Mouse (Mus musculus): ENCODE measurements around the gene RPS10-NUDT3. TPM values are rescaled to one million over a fixed set of nuclear protein-coding genes. Genes with fewer than 3 reads are reported as not detected.

RPS10-NUDT3 gene
- polyA plus RNA-seq, 1 experiment from 2014 or later, result not detected

DNA sequence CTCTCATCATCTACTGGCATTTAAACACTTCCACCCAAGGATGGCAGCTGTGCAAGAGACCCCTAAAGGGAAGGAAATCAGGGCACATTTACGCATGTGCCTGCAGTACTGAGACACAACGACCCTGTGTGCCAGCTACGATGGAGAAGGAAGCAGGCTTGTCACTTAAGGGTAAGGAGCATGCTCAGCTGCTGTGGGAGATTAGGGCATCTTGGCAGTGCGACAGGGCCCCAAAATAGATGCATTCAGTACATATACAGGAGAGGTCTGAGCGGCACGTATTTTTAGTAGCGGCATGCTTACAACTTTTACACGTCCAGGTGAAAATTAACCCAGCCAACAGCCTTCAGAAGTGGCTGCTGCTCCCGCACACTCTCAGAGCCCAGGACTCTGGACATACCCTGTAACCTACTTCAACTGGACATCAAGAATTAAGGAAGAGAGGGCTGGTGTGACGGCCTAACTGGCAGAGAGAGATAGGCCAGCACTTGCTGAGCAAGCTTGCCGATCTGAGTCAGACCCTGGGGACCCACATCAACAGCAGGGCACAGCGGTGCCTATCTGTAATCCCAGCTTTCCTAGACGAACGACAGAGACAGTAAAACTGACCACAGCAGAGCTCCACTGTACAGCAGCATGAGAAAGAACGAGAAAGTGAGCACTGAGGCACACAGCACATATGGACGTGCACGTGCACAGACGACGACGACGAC is 31.3 kb downstream of the RPS10-NUDT3 start:
- H3K9ac ChIP-seq (ENCODE audit: low read length), result peak overlapping the region; percentile 66
- peaks cover 65% of the 10 kb centered on the region for H3K4me1 ChIP-seq (ENCODE audit: control insufficient read depth, insufficient read depth, low read length)
- H3K27ac ChIP-seq (ENCODE audit: low read length), result peak overlapping the region; percentile 97
- no peaks in the 10 kb centered on the region for H3K36me3 ChIP-seq (ENCODE audit: control insufficient read depth, insufficient read depth)
- ATAC-seq (replicated peaks; ENCODE audit: extremely low read depth, insufficient read depth, low FRiP score), result peak; percentile 86
- WGBS, result 39% methylated on average over 21 of the region's 21 CpGs
- H3K9me3 ChIP-seq (replicated peaks; ENCODE audit: control insufficient read depth, low read length), result no peaks in the 10 kb centered on the region
- peak overlapping the region; percentile 51 for H3K4me2 ChIP-seq (ENCODE audit: low read depth, low read length)
- H3K4me3 ChIP-seq (ENCODE audit: low read length), result 0 out of 2 replicates have a peak overlapping the region, but pooled peaks have one; percentile 8
- no peaks in the 10 kb centered on the region for H3K27me3 ChIP-seq (ENCODE audit: control insufficient read depth, insufficient read depth, low read length)

DNA sequence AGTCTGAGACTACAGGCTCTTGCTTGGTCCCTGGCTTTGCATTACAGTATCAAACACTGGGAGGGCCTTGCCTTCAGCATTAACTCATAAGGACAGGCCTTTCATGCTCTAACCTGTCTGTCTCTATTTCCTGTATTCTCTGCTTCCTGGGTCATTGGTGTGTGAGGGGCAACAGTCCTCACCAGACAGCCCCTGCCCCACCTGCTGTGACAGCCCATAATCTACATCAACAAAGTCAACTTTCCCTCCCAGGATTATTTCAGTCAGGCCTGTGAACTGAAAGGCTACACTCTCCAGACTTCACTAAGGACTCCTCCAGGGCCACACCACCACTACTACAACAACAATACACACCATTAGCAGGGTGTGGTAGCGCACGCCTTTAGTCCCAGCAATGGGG is 32.0 kb downstream of the RPS10-NUDT3 start:
- H3K4me1 ChIP-seq (ENCODE audit: control insufficient read depth, insufficient read depth, low read length), result peaks cover 71% of the 10 kb centered on the region
- no peaks in the 10 kb centered on the region for H3K9me3 ChIP-seq (replicated peaks; ENCODE audit: control insufficient read depth, low read length)
- no peaks in the 10 kb centered on the region for H3K27me3 ChIP-seq (ENCODE audit: control insufficient read depth, insufficient read depth, low read length)
- 81% methylated on average over 2 of the region's 2 CpGs for WGBS
- H3K9ac ChIP-seq (ENCODE audit: low read length), result peak overlapping the region; percentile 23
- H3K4me2 ChIP-seq (ENCODE audit: low read depth, low read length), result peak overlapping the region; percentile 13
- no peak for ATAC-seq (replicated peaks; ENCODE audit: extremely low read depth, insufficient read depth, low FRiP score)
- peak overlapping the region; percentile 97 for H3K27ac ChIP-seq (ENCODE audit: low read length)
- H3K4me3 ChIP-seq (ENCODE audit: low read length), result no peak overlapping the region
- H3K36me3 ChIP-seq (ENCODE audit: control insufficient read depth, insufficient read depth), result no peaks in the 10 kb centered on the region

DNA sequence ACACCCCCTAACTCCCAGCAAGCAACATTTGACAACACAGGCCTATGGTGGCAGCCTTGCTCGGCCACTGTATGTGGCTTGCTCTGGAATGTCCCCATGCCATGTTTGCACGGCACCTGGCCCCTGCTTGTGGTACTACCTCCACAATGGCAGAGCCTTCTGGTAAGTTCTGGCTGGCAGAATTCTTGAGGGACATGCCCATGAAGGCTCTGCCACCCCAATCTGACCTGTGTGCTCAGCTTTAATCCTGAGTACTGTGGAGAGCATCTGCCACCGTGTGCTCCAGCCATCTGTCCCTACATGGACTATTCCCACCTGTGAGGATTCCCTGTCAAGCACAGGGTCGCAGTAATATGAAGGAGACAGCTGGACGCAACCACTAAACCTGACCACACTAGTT is 34.2 kb downstream of the RPS10-NUDT3 start:
- Histone ChIP-seq H3K4me2 (ENCODE audit: low read depth, low read length) (no peak overlapping the region), H3K9ac (ENCODE audit: low read length) (peak overlapping the region; percentile 13; the same call in 1 of the 2 replicates), H3K27me3 (ENCODE audit: control insufficient read depth, insufficient read depth, low read length) (no peaks in the 10 kb centered on the region), H3K36me3 (ENCODE audit: control insufficient read depth, insufficient read depth) (0 out of 2 replicates have a peak, but pooled peaks cover 2% of the 10 kb centered on the region), H3K4me1 (ENCODE audit: control insufficient read depth, insufficient read depth, low read length) (peaks cover 77% of the 10 kb centered on the region), H3K9me3 (replicated peaks; ENCODE audit: control insufficient read depth, low read length) (no peaks in the 10 kb centered on the region), H3K4me3 (ENCODE audit: low read length) (no peak overlapping the region), H3K27ac (ENCODE audit: low read length) (peak overlapping the region; percentile 1; the same call in 1 of the 2 replicates)
- WGBS, result 58% methylated on average over 5 of the region's 5 CpGs
- ATAC-seq (replicated peaks; ENCODE audit: extremely low read depth, insufficient read depth, low FRiP score), result no peak

DNA sequence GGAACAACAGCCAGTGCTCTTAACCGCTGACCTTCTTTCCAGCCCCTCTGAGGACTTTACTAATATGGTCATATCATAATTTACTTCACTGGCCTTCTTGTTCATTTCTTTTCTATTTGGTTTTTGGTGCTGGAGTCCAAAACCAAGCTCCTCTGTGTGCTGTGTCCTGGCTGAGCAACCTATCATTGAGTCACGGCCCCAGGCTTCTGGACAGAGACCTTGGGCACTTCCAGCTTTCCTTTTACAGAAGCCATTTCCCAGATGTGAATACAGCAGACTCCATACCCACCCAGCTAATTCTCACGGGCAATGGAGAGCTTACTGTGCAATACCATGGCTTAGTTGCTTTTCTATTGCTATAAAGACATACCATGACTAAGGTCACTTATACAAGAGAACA is 34.7 kb downstream of the RPS10-NUDT3 start:
- Histone ChIP-seq H3K27me3 (ENCODE audit: control insufficient read depth, insufficient read depth, low read length) (no peaks in the 10 kb centered on the region), H3K9ac (ENCODE audit: low read length) (no peak overlapping the region), H3K36me3 (ENCODE audit: control insufficient read depth, insufficient read depth) (0 out of 2 replicates have a peak, but pooled peaks cover 2% of the 10 kb centered on the region), H3K4me2 (ENCODE audit: low read depth, low read length) (no peak overlapping the region), H3K4me3 (ENCODE audit: low read length) (no peak overlapping the region), H3K4me1 (ENCODE audit: control insufficient read depth, insufficient read depth, low read length) (peaks cover 78% of the 10 kb centered on the region), H3K27ac (ENCODE audit: low read length) (peak overlapping the region; percentile 45), H3K9me3 (replicated peaks; ENCODE audit: control insufficient read depth, low read length) (no peaks in the 10 kb centered on the region)
- 78% methylated on average over 3 of the region's 3 CpGs for WGBS
- ATAC-seq (replicated peaks; ENCODE audit: extremely low read depth, insufficient read depth, low FRiP score), result no peak

DNA sequence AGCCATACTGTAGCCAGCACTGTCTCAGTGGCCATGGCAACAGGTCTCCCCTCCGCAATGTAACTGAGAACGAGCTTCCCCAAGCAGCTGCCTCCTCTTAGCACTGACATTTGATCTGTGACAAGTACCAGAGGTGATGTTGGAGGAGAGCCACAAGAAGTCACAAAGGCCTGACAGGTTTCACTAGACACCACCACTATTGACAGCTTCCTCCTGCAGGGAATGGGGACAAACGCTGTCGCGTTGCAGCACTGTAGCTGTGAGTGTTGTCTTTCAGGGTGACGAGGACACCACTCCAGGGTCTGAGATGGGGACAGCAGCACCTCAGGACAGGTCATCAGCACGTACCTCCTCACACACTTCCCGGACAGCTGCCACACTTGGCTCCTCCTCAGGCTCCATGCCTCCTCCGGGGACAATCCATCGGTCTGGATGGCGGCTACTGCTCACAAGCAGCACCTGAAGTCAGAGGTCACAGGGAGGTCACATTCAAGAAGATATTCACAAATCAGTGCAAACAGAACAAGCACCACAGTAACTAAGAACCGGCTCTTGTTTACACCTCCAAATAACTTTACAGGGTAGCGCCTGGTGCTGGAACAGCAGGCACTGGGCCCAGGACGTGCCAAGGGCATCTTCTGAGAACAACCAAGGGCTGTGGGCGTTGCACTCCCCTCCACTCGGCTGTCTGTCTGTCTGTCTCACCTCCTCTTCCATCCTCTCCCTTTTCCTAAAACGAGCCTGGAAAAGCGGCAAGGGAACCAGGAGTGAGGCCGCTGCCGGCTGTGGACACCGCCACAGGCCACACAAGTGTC is 38.4 kb downstream of the RPS10-NUDT3 start:
- ATAC-seq (replicated peaks; ENCODE audit: extremely low read depth, insufficient read depth, low FRiP score), result peak; percentile 76
- Histone ChIP-seq H3K4me1 (ENCODE audit: control insufficient read depth, insufficient read depth, low read length) (peaks cover 54% of the 10 kb centered on the region), H3K4me2 (ENCODE audit: low read depth, low read length) (peak overlapping the region; percentile 43), H3K36me3 (ENCODE audit: control insufficient read depth, insufficient read depth) (peaks cover 18% of the 10 kb centered on the region; the same call in 1 of the 2 replicates), H3K9ac (ENCODE audit: low read length) (peak overlapping the region; percentile 56), H3K4me3 (ENCODE audit: low read length) (no peak overlapping the region), H3K27me3 (ENCODE audit: control insufficient read depth, insufficient read depth, low read length) (no peaks in the 10 kb centered on the region), H3K9me3 (replicated peaks; ENCODE audit: control insufficient read depth, low read length) (no peaks in the 10 kb centered on the region), H3K27ac (ENCODE audit: low read length) (peak overlapping the region; percentile 97)
- WGBS, result 37% methylated on average over 21 of the region's 21 CpGs

DNA sequence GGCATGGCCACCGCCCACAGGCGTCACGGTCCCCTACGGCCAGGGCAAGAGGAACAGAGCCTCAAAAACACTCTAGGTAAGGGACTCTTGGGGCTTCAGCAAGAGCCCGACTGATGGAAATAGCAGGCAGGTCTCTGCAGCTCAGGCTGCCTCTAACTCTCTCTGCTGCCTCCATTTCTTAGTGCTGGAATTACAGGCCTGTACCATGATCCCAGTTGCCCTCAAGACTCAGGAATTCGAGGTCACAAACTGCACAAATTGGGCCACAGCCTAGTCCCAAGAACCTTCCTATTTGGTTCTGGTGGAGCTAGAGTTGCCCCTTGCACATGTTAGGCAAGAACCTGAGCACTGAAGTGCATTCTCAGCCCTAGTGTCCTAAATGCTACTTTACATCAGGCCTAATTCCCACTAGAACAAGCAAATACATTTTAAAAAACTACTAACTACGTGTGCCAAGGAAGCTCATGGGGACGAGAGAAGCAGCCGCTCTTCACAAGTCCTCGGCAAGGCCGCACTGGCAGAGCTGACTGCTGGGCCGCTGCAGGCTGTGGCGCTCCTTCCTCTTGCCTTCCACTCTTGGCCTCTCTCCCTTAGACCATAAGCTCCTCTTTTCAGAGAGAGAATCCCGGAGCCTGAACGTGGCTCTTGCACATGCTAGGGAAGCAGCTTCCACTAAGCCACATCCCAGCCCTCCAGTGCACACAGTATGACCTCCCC is 39.2 kb downstream of the RPS10-NUDT3 start:
- H3K9ac ChIP-seq (ENCODE audit: low read length), result peak overlapping the region; percentile 60; the same call in 1 of the 2 replicates

DNA sequence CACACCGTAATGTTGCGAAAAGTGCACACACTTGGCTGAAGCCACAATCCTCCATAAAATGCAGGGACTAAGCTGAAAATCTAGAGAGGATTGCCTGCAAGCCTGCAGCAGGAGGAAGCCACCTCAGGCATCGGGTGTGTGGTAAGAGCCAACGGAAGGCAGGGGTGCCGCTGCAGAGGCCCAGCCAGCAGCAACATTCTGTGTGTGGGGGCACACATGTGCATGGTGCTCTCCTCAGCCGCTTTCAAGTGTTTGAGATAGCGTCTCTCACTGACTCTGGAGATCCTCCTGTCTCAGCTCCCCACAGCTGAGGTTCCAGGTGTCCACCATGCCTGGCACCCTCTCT is 42.5 kb downstream of the RPS10-NUDT3 start:
- no peak overlapping the region for H3K4me3 ChIP-seq (ENCODE audit: low read length)
- H3K9me3 ChIP-seq (replicated peaks; ENCODE audit: control insufficient read depth, low read length), result no peaks in the 10 kb centered on the region
- no peak overlapping the region for H3K9ac ChIP-seq (ENCODE audit: low read length)
- H3K27me3 ChIP-seq (ENCODE audit: control insufficient read depth, insufficient read depth, low read length), result no peaks in the 10 kb centered on the region
- no peak overlapping the region for H3K4me2 ChIP-seq (ENCODE audit: low read depth, low read length)
- 96% methylated on average over 7 of the region's 7 CpGs for WGBS
- no peak for ATAC-seq (replicated peaks; ENCODE audit: extremely low read depth, insufficient read depth, low FRiP score)
- peaks cover 71% of the 10 kb centered on the region for H3K4me1 ChIP-seq (ENCODE audit: control insufficient read depth, insufficient read depth, low read length)
- H3K27ac ChIP-seq (ENCODE audit: low read length), result no peak overlapping the region
- peaks cover 18% of the 10 kb centered on the region; the same call in 1 of the 2 replicates for H3K36me3 ChIP-seq (ENCODE audit: control insufficient read depth, insufficient read depth)

More for the DNA sequence above, 39.2 kb downstream of the RPS10-NUDT3 start:
- H3K4me3 ChIP-seq (ENCODE audit: low read length), result no peak overlapping the region
- peak; percentile 24; the same call in 1 of the 2 replicates for ATAC-seq (replicated peaks; ENCODE audit: extremely low read depth, insufficient read depth, low FRiP score)
- H3K9me3 ChIP-seq (replicated peaks; ENCODE audit: control insufficient read depth, low read length), result no peaks in the 10 kb centered on the region
- H3K4me1 ChIP-seq (ENCODE audit: control insufficient read depth, insufficient read depth, low read length), result peaks cover 54% of the 10 kb centered on the region
- H3K27me3 ChIP-seq (ENCODE audit: control insufficient read depth, insufficient read depth, low read length), result no peaks in the 10 kb centered on the region
- peak overlapping the region; percentile 97 for H3K27ac ChIP-seq (ENCODE audit: low read length)
- 50% methylated on average over 15 of the region's 15 CpGs for WGBS
- peak overlapping the region; percentile 43 for H3K4me2 ChIP-seq (ENCODE audit: low read depth, low read length)
- peaks cover 18% of the 10 kb centered on the region; the same call in 1 of the 2 replicates for H3K36me3 ChIP-seq (ENCODE audit: control insufficient read depth, insufficient read depth)

DNA sequence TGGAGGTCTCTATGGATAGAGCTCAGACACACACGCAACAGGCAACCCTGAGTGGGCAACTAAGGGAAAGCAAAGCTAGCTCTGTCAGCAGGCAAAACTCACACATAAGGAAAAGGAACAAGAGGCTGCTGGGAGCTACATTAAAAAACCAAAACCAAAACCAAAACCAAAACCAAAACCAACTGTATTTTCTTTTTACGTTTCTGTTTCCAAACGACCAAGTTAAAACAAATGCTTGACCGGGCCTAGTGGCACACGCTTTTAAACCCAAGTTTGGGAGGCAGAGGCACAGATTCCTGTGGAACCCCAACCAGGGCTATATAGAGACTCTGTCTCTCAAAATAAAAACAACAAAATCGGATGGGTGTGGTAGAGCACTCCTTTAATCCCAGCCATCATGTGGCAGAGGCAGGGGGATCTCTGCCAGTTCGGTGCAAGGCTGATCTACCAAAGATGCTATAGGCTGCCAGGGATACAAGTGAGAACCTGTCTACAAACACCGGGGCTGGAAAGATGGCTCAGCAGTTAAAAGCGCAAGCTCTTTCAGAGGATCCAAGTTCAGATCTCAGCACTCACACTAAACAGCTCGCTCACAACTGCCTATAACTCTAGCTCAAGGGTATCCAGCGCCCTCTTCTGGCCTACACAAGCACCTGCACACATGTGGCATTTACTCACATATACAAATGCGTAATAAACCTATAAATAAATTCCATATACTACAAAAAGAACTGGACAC is 43.0 kb downstream of the RPS10-NUDT3 start:
- no peak overlapping the region; the same call in 1 of the 2 replicates for H3K9ac ChIP-seq (ENCODE audit: low read length)
- WGBS, result 87% methylated on average over 12 of the region's 12 CpGs
- ATAC-seq (replicated peaks; ENCODE audit: extremely low read depth, insufficient read depth, low FRiP score), result no peak
- H3K4me3 ChIP-seq (ENCODE audit: low read length), result no peak overlapping the region
- peak overlapping the region; percentile 56 for H3K27ac ChIP-seq (ENCODE audit: low read length)
- H3K4me1 ChIP-seq (ENCODE audit: control insufficient read depth, insufficient read depth, low read length), result peaks cover 71% of the 10 kb centered on the region
- peaks cover 18% of the 10 kb centered on the region; the same call in 1 of the 2 replicates for H3K36me3 ChIP-seq (ENCODE audit: control insufficient read depth, insufficient read depth)
- H3K27me3 ChIP-seq (ENCODE audit: control insufficient read depth, insufficient read depth, low read length), result no peaks in the 10 kb centered on the region
- no peak overlapping the region for H3K4me2 ChIP-seq (ENCODE audit: low read depth, low read length)
- no peaks in the 10 kb centered on the region for H3K9me3 ChIP-seq (replicated peaks; ENCODE audit: control insufficient read depth, low read length)
